15 mouse cellular contexts compared by ENCODE assay signal in the genomic region with DNA sequence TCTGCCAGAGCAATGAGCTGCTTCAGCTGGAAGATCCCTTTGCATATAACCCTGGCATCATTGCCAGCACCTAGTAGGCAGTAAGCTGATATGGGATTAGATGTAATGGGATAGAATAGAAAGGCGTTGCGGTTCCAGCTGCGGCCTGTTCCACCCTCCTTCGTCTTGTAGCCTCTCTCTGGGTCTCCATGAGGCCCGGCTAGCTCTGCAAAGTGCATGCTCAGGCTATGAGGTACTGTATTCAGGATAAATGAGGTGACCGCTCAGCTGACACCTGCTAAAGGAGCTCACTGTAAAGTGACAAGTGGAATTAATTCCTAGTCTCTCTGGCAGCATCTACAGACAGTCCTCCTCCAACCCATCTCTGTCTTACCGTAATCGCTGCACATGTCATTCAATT. TPM values are rescaled to one million over a fixed set of nuclear protein-coding genes. Genes with fewer than 3 reads are reported as not detected.
DNase-seq lines count a peak whose midpoint lies in the region; ATAC-seq and TF ChIP-seq lines count a peak whose summit lies in the region.
"Had no signal": no experiment of that assay in that cellular context is flagged by ENCODE, and none has a peak within 500 bp of the region (broad histone marks: within the 10 kb centered on the region; RNA-seq: fewer than 3 reads in every experiment).

No protein-coding gene starts in this region.

- H3K27ac ChIP-seq in gastrocnemius, adult 2 months, result peak overlapping the region; percentile 86
- peak overlapping the region; percentile 33; the same call in 1 of the 2 replicates for H3K27ac ChIP-seq in forebrain, embryonic 15.5 days (replicated peaks)
- H3K27ac ChIP-seq in midbrain, embryonic 14.5 days (replicated peaks; ENCODE audit: low read depth, low read length), result peak overlapping the region; percentile 87
- H3K27ac ChIP-seq: heart, adult 2 months; liver, embryonic 14.5 days had no signal

- TF ChIP-seq POLR2A in brain, embryonic 14.5 days (IDR thresholded peaks at IDR 0.05; ENCODE audit: borderline replicate concordance, extremely low read depth, insufficient read depth, insufficient read length, poor library complexity, severe bottlenecking), result no peak

- peak; percentile 57 for DNase-seq in gastrocnemius, adult 2 months
- DNase-seq in gastrocnemius, postnatal 36 days, result no peak
- DNase-seq in brain, embryonic 14.5 days (ENCODE audit: low read depth), result peak; percentile 40
- DNase-seq in midbrain, embryonic 14.5 days, result peak; percentile 39
- no peak for DNase-seq in right cerebral cortex, adult 2 months (ENCODE audit: low spot score in 2 of 2)
- no peak for DNase-seq in left cerebral cortex, postnatal 14 days (ENCODE audit: low spot score in 2 of 2)
- DNase-seq: heart, adult 2 months; lung, postnatal 10 days; right cerebral cortex, postnatal 4 days; thymus, adult 2 months had no signal

- H3K4me2 ChIP-seq in forebrain, embryonic 15.5 days (replicated peaks), result no peak overlapping the region
- no peak overlapping the region for H3K4me2 ChIP-seq in midbrain, embryonic 14.5 days (ENCODE audit: low read length)

- H3K4me1 ChIP-seq in forebrain, embryonic 15.5 days, result peaks cover 22% of the 10 kb centered on the region
- H3K4me1 ChIP-seq in midbrain, embryonic 14.5 days (ENCODE audit: control insufficient read depth, insufficient read depth, low read length), result peaks cover 28% of the 10 kb centered on the region
- H3K4me1 ChIP-seq: megakaryocyte, embryonic 14.5 days had no signal

- no peak overlapping the region for H3K9ac ChIP-seq in forebrain, embryonic 15.5 days (replicated peaks)
- no peak overlapping the region for H3K9ac ChIP-seq in midbrain, embryonic 14.5 days (replicated peaks; ENCODE audit: low read length)
- H3K9ac ChIP-seq: liver, embryonic 14.5 days had no signal

- H3K36me3 ChIP-seq in forebrain, embryonic 15.5 days, result no peaks in the 10 kb centered on the region
- no peaks in the 10 kb centered on the region for H3K36me3 ChIP-seq in midbrain, embryonic 14.5 days (ENCODE audit: control insufficient read depth, insufficient read depth, low read length)

- peak; percentile 29 for ATAC-seq in forebrain, embryonic 15.5 days (replicated peaks)
- ATAC-seq in midbrain, embryonic 14.5 days (ENCODE audit: low FRiP score, low TSS enrichment), result no peak
- ATAC-seq: inflammation-experienced regulatory T-cells, adult 6 months had no signal

- intact Hi-C loops in gastrocnemius, adult 2 months (cut with DNase I), result no loop called here
- intact Hi-C loops in gastrocnemius, postnatal 36 days (cut with DNase I), result no loop called here
- intact Hi-C loops in left cerebral cortex, postnatal 14 days (cut with DNase I), result no loop called here

- WGBS in forebrain, embryonic 15.5 days, result 51% methylated on average over 8 of the region's 8 CpGs
- 55% methylated on average over 8 of the region's 8 CpGs for WGBS in midbrain, embryonic 14.5 days

- TF ChIP-seq CTCF in gastrocnemius, adult 2 months (IDR thresholded peaks at IDR 0.05), result no peak
- TF ChIP-seq CTCF in brain, embryonic 14.5 days (IDR thresholded peaks at IDR 0.05; ENCODE audit: borderline replicate concordance, extremely low read depth, insufficient read depth, insufficient read length), result no peak

- no peaks in the 10 kb centered on the region for H3K27me3 ChIP-seq in forebrain, embryonic 15.5 days
- no peaks in the 10 kb centered on the region for H3K27me3 ChIP-seq in midbrain, embryonic 14.5 days (ENCODE audit: control insufficient read depth, insufficient read depth, low read length)

- H3K4me3 ChIP-seq in gastrocnemius, adult 2 months, result no peak overlapping the region
- H3K4me3 ChIP-seq in forebrain, embryonic 15.5 days, result no peak overlapping the region
- H3K4me3 ChIP-seq in midbrain, embryonic 14.5 days (replicated peaks; ENCODE audit: low read depth, low read length), result no peak overlapping the region
- H3K4me3 ChIP-seq: heart, adult 2 months; megakaryocyte, embryonic 14.5 days had no signal

- no peaks in the 10 kb centered on the region for H3K9me3 ChIP-seq in forebrain, embryonic 15.5 days
- no peaks in the 10 kb centered on the region for H3K9me3 ChIP-seq in midbrain, embryonic 14.5 days (ENCODE audit: control insufficient read depth, low read length)
- H3K9me3 ChIP-seq: megakaryocyte, embryonic 14.5 days had no signal

RNA-seq across cellular contexts. Expression of a gene that starts 46.8 kb away (rescaled TPM):
- total RNA-seq in gastrocnemius, adult 2 months (2021), result 10 to 100 TPM; 51.9 to 72.3 TPM
- total RNA-seq in gastrocnemius, postnatal 36 days (2021), result 10 to 100 TPM; 72.7 to 86.8 TPM
- 8.9 and 13.3 TPM in 2 replicates for polyA plus RNA-seq in brain, embryonic 14.5 days (2012; rRNA removed)
- 1.6 and 1.8 TPM in 2 replicates for polyA plus RNA-seq in forebrain, embryonic 15.5 days (2015; fragmentation: Nextera tagmentation; extraction: Ambion mirVana)
- 6.2 and 8.3 TPM in 2 replicates for polyA plus RNA-seq in midbrain, embryonic 14.5 days (2014; fragmentation: Nextera tagmentation; extraction: Ambion mirVana)
- total RNA-seq in left cerebral cortex, postnatal 14 days (2021), result 10 to 100 TPM; 61.7 to 74.6 TPM
- total RNA-seq: common myeloid progenitor, adult 5-6 weeks had no signal
- polyA plus RNA-seq: inflammation-experienced regulatory T-cells, adult 6 months; liver, embryonic 14.5 days had no signal

Comparison
In these comparisons a context has a peak if more than half of its experiments do, and no peak if none do; other contexts are left out.
1. DNase-seq: peak in gastrocnemius, adult 2 months (single experiment), brain, embryonic 14.5 days (single experiment) and midbrain, embryonic 14.5 days (single experiment); none in gastrocnemius, postnatal 36 days (0 of 2), right cerebral cortex, adult 2 months (0 of 2) and left cerebral cortex, postnatal 14 days (0 of 2).
2. H3K27ac ChIP-seq: peak in every context shown above with its lines; median percentile 87 in midbrain, embryonic 14.5 days; 86 in gastrocnemius, adult 2 months; 33 in forebrain, embryonic 15.5 days.